Mouse (Mus musculus) lung, embryonic 16.5 days (tissue): ENCODE data around the gene Zfp248. TPM values are rescaled to one million over a fixed set of nuclear protein-coding genes. Genes with fewer than 3 reads are reported as not detected.

ENCODE experiments used
- ATAC-seq: fragments of 200-750 bp; cut with Nextera tagmentation; 2 replicates; pipeline ENCODE4 v1.8.0; 2017; ENCODE audit warnings: low read depth, mild to moderate bottlenecking, moderate library complexity
- H3K27ac ChIP-seq: fragments of 300-500 bp; sonication (generic); 2 replicates; pipeline ENCODE4 v1.5.1; 2014; ENCODE audit warnings: mild to moderate bottlenecking, control low read depth, low read length
- H3K27me3 ChIP-seq: fragments of 300-500 bp; sonication (generic); 2 replicates; pipeline ENCODE4 v1.6.1; 2014; ENCODE audit warnings: low read depth, low read length, mixed read lengths; ENCODE audit not compliant: control insufficient read depth, insufficient read depth
- H3K36me3 ChIP-seq: fragments of 300-500 bp; sonication (generic); 2 replicates; pipeline ENCODE4 v1.6.1; 2014; ENCODE audit warnings: low read length; ENCODE audit not compliant: control insufficient read depth, insufficient read depth
- H3K4me1 ChIP-seq: fragments of 300-500 bp; sonication (generic); replicated peaks from 2 replicates; pipeline ENCODE4 v1.6.1; 2014; ENCODE audit warnings: low read length, mixed read lengths; ENCODE audit not compliant: control insufficient read depth, insufficient read depth
- H3K4me2 ChIP-seq: fragments of 300-500 bp; sonication (generic); 2 replicates; pipeline ENCODE4 v1.6.1; 2014; ENCODE audit warnings: low read depth, low read length, control low read depth
- H3K4me3 ChIP-seq: fragments of 300-500 bp; sonication (generic); 2 replicates; pipeline ENCODE4 v1.5.1; 2014; ENCODE audit warnings: mild to moderate bottlenecking, low read length, control low read depth
- H3K9ac ChIP-seq: fragments of 300-500 bp; sonication (generic); 2 replicates; pipeline ENCODE4 v1.6.1; 2014; ENCODE audit warnings: low read length, control low read depth
- H3K9me3 ChIP-seq: fragments of 300-500 bp; sonication (generic); 2 replicates; pipeline ENCODE4 v1.6.1; 2016; ENCODE audit warnings: low read length; ENCODE audit not compliant: control insufficient read depth
- WGBS: fragments of 180-500 bp; shearing (Covaris S2); extraction: QIAGEN DNeasy Blood & Tissue Kit; methylation state at CpG from one replicate; pipeline ENCODE4 v1.1.7; 2014; 5-methylcytosine and 5-hydroxymethylcytosine counted together
- polyA plus RNA-seq: library from polyadenylated mRNA; unstranded; fragments of >200 nt; fragmentation: Nextera tagmentation; extraction: Ambion mirVana; gene quantifications from 2 replicates; pipeline ENCODE4 v1.2.1, GENCODE M21; 2015

Gene Zfp248
- polyA plus RNA-seq, 1 experiment from 2014 or later = 7.6 TPM

DNA sequence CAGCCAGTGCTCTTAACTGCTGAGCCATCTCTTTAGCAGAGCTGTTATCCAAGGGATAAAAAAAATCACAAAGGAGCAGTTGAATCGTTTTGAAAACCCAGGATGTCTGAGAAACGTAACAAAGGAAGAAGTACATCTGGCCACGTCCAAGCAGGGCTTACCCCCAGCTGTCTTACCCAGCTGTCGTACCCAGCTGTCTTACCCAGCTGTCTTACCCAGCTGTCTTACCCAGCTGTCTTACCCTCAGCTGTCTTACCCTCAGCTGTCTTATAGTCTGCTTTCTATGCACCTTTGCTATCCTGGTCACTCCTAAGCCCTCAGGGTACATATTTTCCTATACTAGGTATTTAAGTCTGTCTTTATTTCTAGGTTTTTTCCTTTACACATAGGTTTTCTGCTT, 23.8 kb downstream of the Zfp248 start:
- Histone ChIP-seq H3K9me3 (peaks cover 8% of the 10 kb centered on the region), H3K27me3 (no peaks in the 10 kb centered on the region), H3K9ac (no peak overlapping the region), H3K4me1 (no peaks in the 10 kb centered on the region), H3K4me3 (no peak overlapping the region), H3K36me3 (peaks cover 33% of the 10 kb centered on the region), H3K4me2 (no peak overlapping the region), H3K27ac (no peak overlapping the region)
- ATAC-seq = no peak
- 83% methylated on average over 4 of the region's 4 CpGs for WGBS

DNA sequence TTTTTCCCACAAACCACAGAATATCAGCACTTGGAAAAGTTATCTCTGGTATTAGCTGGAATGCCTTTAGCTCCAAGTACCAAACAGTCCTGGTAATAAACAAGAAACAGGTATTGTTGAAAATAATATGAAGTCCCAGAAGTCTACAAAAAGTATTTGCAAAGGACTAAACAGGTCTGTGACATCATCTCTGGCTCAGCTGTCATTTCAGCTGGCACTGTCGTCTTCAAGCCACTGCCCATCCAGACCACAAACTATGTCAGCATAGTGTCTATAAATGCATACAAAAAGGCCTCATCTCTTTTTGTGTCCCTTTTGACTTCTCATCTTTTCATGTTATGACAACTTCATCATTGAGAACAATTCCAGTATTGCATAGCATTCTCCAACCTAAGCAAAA, 28.7 kb downstream of the Zfp248 start:
- Histone ChIP-seq H3K9ac (no peak overlapping the region), H3K27me3 (no peaks in the 10 kb centered on the region), H3K4me1 (no peaks in the 10 kb centered on the region), H3K36me3 (peaks cover 33% of the 10 kb centered on the region), H3K9me3 (peaks cover 8% of the 10 kb centered on the region), H3K4me3 (no peak overlapping the region), H3K27ac (no peak overlapping the region), H3K4me2 (no peak overlapping the region)
- WGBS = 81% methylated on average over 1 of the region's 1 CpGs
- ATAC-seq = no peak

DNA sequence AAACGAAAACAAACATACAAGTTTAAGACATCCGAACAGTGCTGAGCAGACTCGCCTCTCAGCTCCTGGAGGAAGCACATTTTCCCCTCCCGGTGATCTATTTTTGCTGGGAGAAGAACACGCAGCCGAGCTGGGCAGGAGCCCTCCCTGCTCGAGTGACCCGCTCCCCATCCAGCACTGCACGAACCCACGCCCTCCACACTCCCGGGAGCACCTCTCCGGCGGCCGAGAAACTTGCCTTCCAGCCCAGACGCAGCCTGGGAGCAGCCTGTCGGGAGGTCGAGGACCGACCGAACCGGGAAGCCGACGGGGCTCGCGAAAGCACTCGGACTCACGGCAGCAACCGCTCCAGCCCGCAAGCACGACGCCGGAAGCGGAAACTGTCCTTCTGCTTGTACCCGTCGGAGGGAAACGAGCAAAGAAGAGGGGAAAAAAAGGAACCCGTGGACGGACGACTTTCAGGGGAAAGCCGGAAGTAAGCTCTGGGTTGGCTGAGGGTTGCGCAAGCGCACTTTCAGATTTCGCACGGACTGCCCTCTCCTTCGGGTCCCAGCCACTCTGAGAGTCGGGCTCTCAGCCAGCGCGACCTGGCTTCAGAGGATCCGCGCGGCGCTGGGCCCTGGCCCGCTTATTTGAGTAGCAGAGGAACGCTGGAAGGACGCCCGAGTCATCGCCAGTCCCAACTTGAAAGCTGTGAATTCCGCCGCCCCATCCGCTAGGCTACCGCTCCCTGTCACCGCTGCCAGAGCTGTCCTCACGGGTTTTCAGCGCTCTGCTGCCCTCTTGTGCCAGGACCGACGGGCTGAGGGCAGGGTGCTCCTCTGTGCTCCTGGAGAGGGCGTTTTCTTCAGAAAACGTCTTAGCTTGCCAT, 36.0 kb downstream of the Zfp248 start, which contains the start of gene Bms1:
Gene Bms1, minus strand, starts transcription at position 425 of the 871 bp plus-strand sequence.
- Histone ChIP-seq H3K9me3 (no peaks in the 10 kb centered on the region), H3K27me3 (no peaks in the 10 kb centered on the region), H3K4me1 (peaks cover 13% of the 10 kb centered on the region), H3K4me3 (peak within 1 kb of the TSS; percentile 95), H3K36me3 (peaks cover 20% of the 10 kb centered on the region), H3K27ac (peak within 1 kb of the TSS; percentile 84), H3K4me2 (peak within 1 kb of the TSS; percentile 59), H3K9ac (peak within 1 kb of the TSS; percentile 89)
- ATAC-seq = peak; percentile 98
- WGBS = under 1% methylated on average over 67 of the region's 67 CpGs

DNA sequence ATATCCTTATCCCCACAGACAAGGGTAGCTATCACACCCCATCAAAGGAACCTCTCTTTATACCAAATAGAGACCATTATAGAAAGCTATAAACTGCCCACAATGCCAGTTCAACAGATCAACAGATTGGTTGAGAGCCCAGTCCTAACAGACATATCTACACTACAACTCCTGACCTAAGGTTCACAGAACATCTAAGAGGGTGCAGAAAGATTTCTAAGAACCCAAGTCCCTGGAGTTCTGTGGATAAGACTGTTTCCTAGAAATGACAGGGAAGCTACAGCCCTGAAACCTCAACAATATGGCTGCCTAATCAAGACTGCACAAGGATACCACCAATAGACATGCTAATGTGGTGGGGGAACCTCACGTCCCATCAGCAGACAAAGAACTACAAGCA, 44.9 kb downstream of the Zfp248 start:
- no peak for ATAC-seq

DNA sequence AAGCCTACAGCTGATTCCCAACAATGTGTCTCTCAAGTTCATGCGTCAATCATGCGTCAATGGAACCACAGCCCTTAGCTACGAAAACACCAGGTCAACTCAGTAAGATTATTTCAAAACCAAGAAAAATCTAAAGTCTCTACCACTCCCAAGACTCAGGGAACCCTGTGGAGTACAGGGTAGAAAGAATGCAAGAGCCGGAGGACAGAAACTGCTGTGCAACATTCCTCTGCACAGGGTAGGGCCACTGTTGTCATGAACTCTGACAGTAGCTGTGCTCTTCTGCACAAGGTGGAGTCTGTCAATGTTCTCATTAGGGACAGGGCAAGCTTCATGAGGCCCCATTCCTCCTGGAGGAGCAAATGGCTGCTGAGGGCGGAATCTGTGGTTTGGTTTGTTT, 46.8 kb downstream of the Zfp248 start:
- H3K4me2 ChIP-seq = no peak overlapping the region
- 90% methylated on average over 5 of the region's 5 CpGs for WGBS
- no peaks in the 10 kb centered on the region for H3K9me3 ChIP-seq
- H3K4me3 ChIP-seq = no peak overlapping the region
- peaks cover 53% of the 10 kb centered on the region for H3K36me3 ChIP-seq
- H3K27ac ChIP-seq = no peak overlapping the region
- H3K4me1 ChIP-seq = no peaks in the 10 kb centered on the region
- no peak overlapping the region for H3K9ac ChIP-seq
- no peaks in the 10 kb centered on the region for H3K27me3 ChIP-seq
- ATAC-seq = no peak

More for the DNA sequence above, 44.9 kb downstream of the Zfp248 start:
- H3K9ac ChIP-seq = no peak overlapping the region
- H3K27ac ChIP-seq = no peak overlapping the region
- H3K4me3 ChIP-seq = no peak overlapping the region
- no peaks in the 10 kb centered on the region for H3K9me3 ChIP-seq
- H3K27me3 ChIP-seq = no peaks in the 10 kb centered on the region
- H3K4me1 ChIP-seq = no peaks in the 10 kb centered on the region
- WGBS = 95% methylated on average over 1 of the region's 1 CpGs
- H3K36me3 ChIP-seq = peaks cover 50% of the 10 kb centered on the region
- H3K4me2 ChIP-seq = no peak overlapping the region

DNA sequence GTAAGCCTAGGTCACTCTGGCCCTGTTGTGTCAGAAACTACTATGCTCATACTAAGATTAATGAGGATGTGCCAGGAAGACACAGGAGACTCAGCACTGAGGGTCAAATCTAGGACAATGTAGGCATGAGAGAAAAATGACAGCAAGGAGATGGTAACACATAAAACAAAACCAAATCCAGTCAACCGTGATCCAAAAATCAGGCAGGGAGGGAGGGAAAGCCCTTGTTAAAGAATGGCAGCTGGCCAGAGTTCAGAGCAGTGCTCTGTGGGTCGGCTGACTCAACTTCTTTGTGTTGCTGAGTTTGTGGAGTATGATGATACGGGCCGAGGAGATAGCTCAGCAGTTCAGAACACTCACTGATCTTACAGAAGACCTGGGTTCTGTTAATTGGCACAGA, 48.9 kb downstream of the Zfp248 start:
- Histone ChIP-seq H3K36me3 (peaks cover 47% of the 10 kb centered on the region), H3K27ac (no peak overlapping the region), H3K4me1 (no peaks in the 10 kb centered on the region), H3K4me3 (no peak overlapping the region), H3K4me2 (no peak overlapping the region), H3K9ac (no peak overlapping the region), H3K9me3 (no peaks in the 10 kb centered on the region), H3K27me3 (no peaks in the 10 kb centered on the region)
- ATAC-seq = no peak
- 74% methylated on average over 4 of the region's 4 CpGs for WGBS

DNA sequence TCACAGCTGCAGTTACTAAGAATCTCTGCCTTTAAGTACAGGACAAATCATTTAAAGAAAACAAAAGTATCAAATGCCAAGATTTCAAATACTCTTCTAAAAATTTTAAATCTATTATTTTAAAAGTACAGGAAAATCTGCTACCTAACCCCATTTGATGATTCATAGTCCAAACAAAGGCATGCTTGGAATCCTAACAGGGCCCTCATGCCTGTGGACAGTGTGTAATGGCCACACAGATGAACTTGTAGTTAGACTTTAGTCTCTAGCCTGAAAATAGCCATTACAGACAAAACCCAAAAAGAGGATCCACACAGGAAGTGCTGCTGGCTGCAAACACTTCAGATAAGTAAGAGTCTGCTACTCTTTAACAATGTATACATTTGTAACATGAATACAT, 64.6 kb downstream of the Zfp248 start:
- Histone ChIP-seq H3K27me3 (no peaks in the 10 kb centered on the region), H3K9me3 (no peaks in the 10 kb centered on the region), H3K4me3 (no peak overlapping the region), H3K4me1 (no peaks in the 10 kb centered on the region), H3K36me3 (peaks cover 46% of the 10 kb centered on the region), H3K27ac (no peak overlapping the region), H3K4me2 (no peak overlapping the region), H3K9ac (no peak overlapping the region)
- ATAC-seq = no peak

DNA sequence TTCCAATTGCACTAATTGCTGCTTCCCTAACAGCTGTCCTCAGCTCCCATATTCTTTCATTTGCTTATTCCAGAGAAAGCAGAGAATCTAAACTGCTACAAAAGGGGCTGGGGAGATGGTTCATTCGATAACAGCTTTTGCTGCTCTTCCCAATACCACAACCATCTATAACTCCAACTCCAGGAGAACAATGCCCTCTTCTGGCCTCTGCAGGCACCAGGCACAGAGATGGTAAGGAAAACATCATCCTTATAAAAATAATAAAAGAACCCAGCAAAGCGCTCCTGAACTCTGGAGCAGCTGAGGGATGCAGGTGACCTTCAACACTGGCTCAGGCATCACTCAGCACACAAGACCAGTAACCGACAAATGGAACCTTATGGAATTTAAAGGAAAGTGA, 69.4 kb downstream of the Zfp248 start:
- Histone ChIP-seq H3K9ac (no peak overlapping the region), H3K36me3 (peaks cover 32% of the 10 kb centered on the region), H3K27ac (no peak overlapping the region), H3K4me3 (no peak overlapping the region), H3K9me3 (no peaks in the 10 kb centered on the region), H3K4me1 (no peaks in the 10 kb centered on the region), H3K4me2 (no peak overlapping the region), H3K27me3 (no peaks in the 10 kb centered on the region)
- ATAC-seq = no peak
- WGBS = 89% methylated on average over 3 of the region's 3 CpGs

DNA sequence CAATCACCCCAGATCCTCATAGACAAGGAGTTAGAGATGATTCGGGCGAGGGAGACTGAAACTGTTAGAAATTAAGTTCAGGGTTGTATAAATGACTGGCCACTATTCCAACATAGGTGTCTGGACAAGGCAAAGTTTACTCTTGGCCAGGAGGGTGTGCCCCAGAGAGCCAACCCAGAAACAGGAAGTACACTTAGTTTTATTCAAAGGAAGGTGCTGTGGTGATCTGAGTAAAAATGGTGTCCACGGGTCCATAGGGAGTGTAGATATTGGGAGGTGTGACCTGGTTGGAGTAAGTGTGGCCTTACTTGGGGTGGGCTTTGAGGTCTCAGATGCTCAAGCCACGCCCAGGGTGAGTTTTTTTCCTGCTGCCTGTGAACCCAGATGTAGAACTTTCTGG, 74.1 kb downstream of the Zfp248 start:
- H3K9ac ChIP-seq = no peak overlapping the region
- 78% methylated on average over 4 of the region's 4 CpGs for WGBS

More for the DNA sequence above, 74.1 kb downstream of the Zfp248 start:
- Histone ChIP-seq H3K9me3 (no peaks in the 10 kb centered on the region), H3K36me3 (peaks cover 15% of the 10 kb centered on the region), H3K4me2 (no peak overlapping the region), H3K4me1 (no peaks in the 10 kb centered on the region), H3K27ac (no peak overlapping the region), H3K27me3 (no peaks in the 10 kb centered on the region; the same call in 1 of the 2 replicates), H3K4me3 (no peak overlapping the region)
- no peak for ATAC-seq
